Mouse (Mus musculus): ENCODE data around the gene Shf.

The Shf gene

GRCm38 (mm10) chr2:122306184-122306583, 62.8 kb downstream of the Shf start:
- in situ Hi-C loops (cut with MboI; ENCODE audit: unreplicated experiment in 2 of 2) = loop anchor here in 1 of 2 experiments (10.0 kb wide), 1 partner anchor 111 kb away; no protein-coding TSS in a partner anchor

- in situ Hi-C loops (cut with MboI; ENCODE audit: unreplicated experiment in 2 of 2) = loop anchor here in 1 of 2 experiments (10.0 kb wide), 1 partner anchor 110 kb away; no protein-coding TSS in a partner anchor
Observed at GRCm38 (mm10) chr2:122305097-122305892, 63.7 kb downstream of the Shf start.

GRCm38 (mm10) chr2:122304544-122304943, 64.4 kb downstream of the Shf start:
- in situ Hi-C loops (cut with MboI; ENCODE audit: unreplicated experiment in 2 of 2) = loop anchor here in 1 of 2 experiments (10.0 kb wide), 1 partner anchor 110 kb away; no protein-coding TSS in a partner anchor

- in situ Hi-C loops (cut with MboI; ENCODE audit: unreplicated experiment in 2 of 2) = loop anchor here in 1 of 2 experiments (10.0 kb wide), 1 partner anchor 108 kb away; no protein-coding TSS in a partner anchor
Observed at GRCm38 (mm10) chr2:122302574-122303241, 66.3 kb downstream of the Shf start.

- in situ Hi-C loops (cut with MboI; ENCODE audit: unreplicated experiment in 2 of 2) = loop anchor here in 1 of 2 experiments (10.0 kb wide), 1 partner anchor 107 kb away; no protein-coding TSS in a partner anchor
Observed at GRCm38 (mm10) chr2:122301921-122302573, 66.9 kb downstream of the Shf start.

- in situ Hi-C loops (cut with MboI; ENCODE audit: unreplicated experiment in 2 of 2) = loop anchor here in 1 of 2 experiments (10.0 kb wide), 1 partner anchor 106 kb away; no protein-coding TSS in a partner anchor
Observed at GRCm38 (mm10) chr2:122301081-122301920, 67.7 kb downstream of the Shf start.

- in situ Hi-C loops (cut with MboI; ENCODE audit: unreplicated experiment in 2 of 2) = loop anchor here in 1 of 2 experiments (10.0 kb wide), 1 partner anchor 106 kb away; no protein-coding TSS in a partner anchor
Observed at GRCm38 (mm10) chr2:122300656-122301020, 68.3 kb downstream of the Shf start.

GRCm38 (mm10) chr2:122299911-122300655, 68.9 kb downstream of the Shf start:
- in situ Hi-C loops (cut with MboI; ENCODE audit: unreplicated experiment in 2 of 2) = loop anchor here (5.0 to 10.0 kb wide), 2 partner anchors 105 to 108 kb away; no protein-coding TSS in a partner anchor
